Mouse (Mus musculus): ENCODE measurements at regions not wholly inside any gene's neighbourhood (a gene's known extent, or its start where the extent isn't known, plus 50 kb on each side); places are given as distances from the start of the nearest gene placed in this dataset.

GRCm38 (mm10) chr4:153321085-153321484 is 161.5 kb downstream of the Ajap1 start:
- intact Hi-C loops (cut with DNase I), result no loop called here
- no peak for DNase-seq

GRCm38 (mm10) chr4:153320602-153321001 is 162.0 kb downstream of the Ajap1 start:
- no peak for DNase-seq
- intact Hi-C loops (cut with DNase I), result no loop called here

GRCm38 (mm10) chr4:153316964-153317724 is 165.5 kb downstream of the Ajap1 start:
- intact Hi-C loops (cut with DNase I), result no loop called here
- no peak for DNase-seq

GRCm38 (mm10) chr4:153316519-153316918 is 166.1 kb downstream of the Ajap1 start:
- intact Hi-C loops (cut with DNase I), result no loop called here
- DNase-seq, result no peak

- DNase-seq, result no peak
- intact Hi-C loops (cut with DNase I), result no loop called here
Measured at GRCm38 (mm10) chr4:153313961-153314360, 168.7 kb downstream of the Ajap1 start.

- intact Hi-C loops (cut with DNase I), result no loop called here
- DNase-seq, result no peak
Measured at GRCm38 (mm10) chr4:153311574-153311973, 171.0 kb downstream of the Ajap1 start.

- intact Hi-C loops (cut with DNase I), result no loop called here
- DNase-seq, result no peak
Measured at GRCm38 (mm10) chr4:153310641-153311040, 172.0 kb downstream of the Ajap1 start.

- DNase-seq, result no peak
- intact Hi-C loops (cut with DNase I), result no loop called here
Measured at GRCm38 (mm10) chr4:153303521-153303920, 179.1 kb downstream of the Ajap1 start.

GRCm38 (mm10) chr4:153302855-153303254 is 179.8 kb downstream of the Ajap1 start:
- intact Hi-C loops (cut with DNase I), result no loop called here
- DNase-seq, result no peak

GRCm38 (mm10) chr4:153298277-153298676 is 184.3 kb downstream of the Ajap1 start:
- intact Hi-C loops (cut with DNase I), result no loop called here

GRCm38 (mm10) chr4:153294828-153295227 is 187.8 kb downstream of the Ajap1 start:
- intact Hi-C loops (cut with DNase I), result no loop called here
- DNase-seq, result peak; percentile 15

More at GRCm38 (mm10) chr4:153298277-153298676, 184.3 kb downstream of the Ajap1 start:
- DNase-seq, result no peak

GRCm38 (mm10) chr4:153293137-153293536 is 189.5 kb downstream of the Ajap1 start:
- DNase-seq, result no peak
- intact Hi-C loops (cut with DNase I), result no loop called here

GRCm38 (mm10) chr4:153288362-153288761 is 194.2 kb downstream of the Ajap1 start:
- DNase-seq, result no peak
- intact Hi-C loops (cut with DNase I), result no loop called here

- intact Hi-C loops (cut with DNase I), result no loop called here
Measured at GRCm38 (mm10) chr4:153284209-153284608, 198.4 kb downstream of the Ajap1 start.

GRCm38 (mm10) chr4:153276571-153276970 is 206.0 kb downstream of the Ajap1 start:
- DNase-seq, result peak; percentile 83
- intact Hi-C loops (cut with DNase I), result no loop called here

More at GRCm38 (mm10) chr4:153284209-153284608, 198.4 kb downstream of the Ajap1 start:
- no peak for DNase-seq

GRCm38 (mm10) chr4:153271376-153271775 is 211.2 kb downstream of the Ajap1 start:
- intact Hi-C loops (cut with DNase I), result no loop called here
- no peak for DNase-seq

GRCm38 (mm10) chr4:153263216-153263805 is 219.3 kb downstream of the Ajap1 start:
- peak; percentile 17 for DNase-seq
- intact Hi-C loops (cut with DNase I), result no loop called here

- intact Hi-C loops (cut with DNase I), result no loop called here
Measured at GRCm38 (mm10) chr4:153260941-153261557, 221.6 kb downstream of the Ajap1 start.

GRCm38 (mm10) chr4:153251943-153252342 is 230.7 kb downstream of the Ajap1 start:
- intact Hi-C loops (cut with DNase I), result no loop called here
- no peak for DNase-seq

More at GRCm38 (mm10) chr4:153260941-153261557, 221.6 kb downstream of the Ajap1 start:
- peak; percentile 45 for DNase-seq

- no peak for DNase-seq
- intact Hi-C loops (cut with DNase I), result no loop called here
Measured at GRCm38 (mm10) chr4:153251311-153251710, 231.3 kb downstream of the Ajap1 start.

GRCm38 (mm10) chr4:153236680-153237079 is 245.9 kb downstream of the Ajap1 start:
- intact Hi-C loops (cut with DNase I), result no loop called here
- peak; percentile 13 for DNase-seq

- no peak for DNase-seq
- intact Hi-C loops (cut with DNase I), result no loop called here
Measured at GRCm38 (mm10) chr4:153233762-153234161, 248.8 kb downstream of the Ajap1 start.
